Mouse (Mus musculus): Measurements from ENCODE around the gene Zdhhc17. TPM values are rescaled to one million over a fixed set of nuclear protein-coding genes. Genes with fewer than 3 reads are reported as not detected.

The Zdhhc17 gene
- total RNA-seq, 2 experiments from 2014 or later, result 107 to 115 TPM

Other genes starting within 250 kb of the Zdhhc17 start
- 10 to 100 TPM; 11.0 to 12.7 TPM for gene Csrp2, start 90.4 kb downstream of the Zdhhc17 start, total RNA-seq (2021)
- 10 to 100 TPM; 90.9 to 98.6 TPM for gene Osbpl8, start 154.6 kb upstream of the Zdhhc17 start, total RNA-seq (2021)

All from left cerebral cortex, postnatal 25 days (tissue).